Mouse (Mus musculus): ENCODE results near the gene Smyd5.

Smyd5 gene

DNA sequence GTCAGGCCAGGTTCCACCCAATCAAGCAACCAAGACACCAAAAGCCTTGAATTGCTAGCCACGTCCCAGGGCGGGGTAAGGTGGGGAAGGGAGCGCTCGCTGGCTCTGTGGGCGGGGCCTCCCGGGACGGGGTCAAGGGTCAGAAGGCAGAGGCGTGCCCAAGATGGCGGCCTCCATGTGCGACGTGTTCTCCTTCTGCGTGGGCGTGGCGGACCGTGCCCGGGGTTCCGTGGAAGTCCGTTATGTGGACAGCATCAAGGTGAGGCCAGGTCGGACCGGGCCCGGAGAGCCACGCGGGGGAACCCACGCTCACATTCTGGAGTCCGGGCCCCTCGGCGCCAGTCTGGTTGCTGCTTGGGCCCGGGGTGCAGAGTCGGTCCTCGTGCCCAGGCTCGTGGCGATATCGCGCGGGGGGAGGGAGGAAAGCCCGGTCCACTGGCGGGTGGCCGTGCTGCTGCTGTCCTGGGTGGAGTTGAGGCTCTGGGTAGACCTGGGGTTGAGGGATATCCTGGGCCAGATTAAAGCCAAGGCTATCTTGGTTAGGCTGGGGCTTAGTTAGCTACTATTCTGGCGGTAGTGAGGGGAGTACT lies at the start of gene Smyd5:
Gene Smyd5 (plus strand): TSS at position 148 of the 590 bp plus-strand sequence.
- peak; percentile 85 for DNase-seq (ENCODE audit: low spot score)

GRCm38 (mm10) chr6:85382791-85383190 lies 49.0 kb upstream of the Smyd5 start:
- DNase-seq (ENCODE audit: low spot score), result no peak

DNA sequence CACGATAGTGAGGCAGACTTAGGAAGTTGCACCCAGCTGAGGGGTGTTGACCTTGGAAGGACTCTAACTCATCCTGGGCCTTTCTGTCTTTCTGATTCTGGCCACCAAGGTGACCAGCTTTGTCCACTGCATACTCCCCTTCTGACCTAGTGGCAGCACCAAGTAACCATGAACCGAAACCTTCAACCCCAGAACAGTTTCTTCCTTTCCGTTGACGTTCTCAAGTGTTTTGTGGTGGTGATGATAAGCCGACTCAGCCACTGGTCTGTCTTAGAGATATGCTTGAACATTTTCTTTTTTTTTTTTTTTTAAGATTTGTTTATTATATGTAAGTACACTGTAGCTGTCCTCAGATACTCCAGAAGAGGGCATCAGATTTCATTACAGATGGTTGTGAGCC lies 43.2 kb upstream of the Smyd5 start:
- no peak for DNase-seq (ENCODE audit: low spot score)

GRCm38 (mm10) chr6:85391803-85392202 lies 40.0 kb upstream of the Smyd5 start:
- DNase-seq (ENCODE audit: low spot score), result peak; percentile 65

GRCm38 (mm10) chr6:85395360-85395759 lies 36.4 kb upstream of the Smyd5 start:
- DNase-seq (ENCODE audit: low spot score), result no peak

DNA sequence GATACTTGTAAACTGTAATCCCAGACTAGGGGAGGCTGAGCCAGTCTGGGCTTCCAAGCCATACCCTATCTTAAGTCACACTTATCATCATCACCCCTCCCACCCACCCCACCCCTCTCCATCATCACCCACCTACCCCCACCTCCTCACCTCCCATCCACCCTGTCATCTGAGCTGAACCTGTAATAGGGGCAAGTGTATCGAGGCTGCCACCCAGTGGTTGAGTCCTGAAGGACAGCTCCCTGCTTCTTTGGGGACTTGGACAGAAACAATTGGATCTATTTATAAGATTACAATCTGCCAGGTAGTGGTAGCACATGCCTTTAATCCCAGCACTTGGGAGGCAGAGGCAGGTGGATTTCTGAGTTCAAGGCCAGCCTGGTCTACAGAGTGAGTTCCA lies 34.6 kb upstream of the Smyd5 start:
- no peak for DNase-seq (ENCODE audit: low spot score)

- no peak for DNase-seq (ENCODE audit: low spot score)
These were observed 32.1 kb upstream of the Smyd5 start for GRCm38 (mm10) chr6:85399715-85400114.

DNA sequence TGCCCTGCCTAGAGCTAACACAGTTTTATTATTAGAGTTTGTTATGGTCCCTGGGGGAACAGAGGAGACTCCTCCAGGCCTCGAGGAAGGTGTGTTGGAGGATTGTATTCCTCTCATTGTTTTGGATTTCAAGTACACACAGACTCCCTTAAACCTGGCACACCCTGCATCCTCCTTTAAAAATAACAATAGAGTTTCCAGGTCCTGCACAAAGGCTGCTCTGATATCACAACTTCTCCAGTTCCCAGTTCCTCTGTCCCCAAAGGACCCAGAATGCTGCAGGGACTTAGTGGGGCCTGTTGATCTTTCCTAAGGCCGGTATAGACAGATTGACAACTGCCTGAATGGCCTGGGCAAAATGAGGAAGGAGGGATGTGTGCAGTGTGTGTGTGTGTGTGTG lies 29.2 kb upstream of the Smyd5 start:
- DNase-seq (ENCODE audit: low spot score), result no peak

- no peak for DNase-seq (ENCODE audit: low spot score)
These were observed 28.8 kb upstream of the Smyd5 start for GRCm38 (mm10) chr6:85403039-85403438.

- DNase-seq (ENCODE audit: low spot score), result no peak
These were observed 22.8 kb upstream of the Smyd5 start for GRCm38 (mm10) chr6:85409003-85409402.

DNA sequence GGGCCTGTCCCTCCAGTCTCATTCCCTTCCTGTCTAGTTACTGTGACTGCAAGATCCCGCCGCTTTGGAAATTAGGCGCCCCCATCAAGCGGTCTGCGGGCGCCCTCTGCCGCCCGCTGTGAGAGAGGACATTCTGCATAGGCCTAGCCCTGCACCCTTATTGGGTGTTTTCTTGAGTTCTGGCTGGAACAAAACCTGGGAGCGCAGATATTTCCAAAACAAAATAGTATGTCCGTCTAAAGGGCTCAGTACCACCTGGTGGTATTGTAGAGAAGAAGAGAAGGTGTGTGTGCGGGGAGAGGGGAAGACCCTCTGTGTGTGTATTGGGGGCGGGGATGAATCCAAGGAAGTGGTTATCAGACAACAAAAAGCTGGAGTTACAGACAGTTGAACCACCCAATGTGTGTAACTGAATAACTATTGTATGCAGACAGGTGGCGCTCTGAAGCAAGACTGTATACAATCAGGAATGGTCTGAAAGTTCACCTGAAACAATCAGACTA lies 21.0 kb upstream of the Smyd5 start:
- peak; percentile 47 for DNase-seq (ENCODE audit: low spot score)

DNA sequence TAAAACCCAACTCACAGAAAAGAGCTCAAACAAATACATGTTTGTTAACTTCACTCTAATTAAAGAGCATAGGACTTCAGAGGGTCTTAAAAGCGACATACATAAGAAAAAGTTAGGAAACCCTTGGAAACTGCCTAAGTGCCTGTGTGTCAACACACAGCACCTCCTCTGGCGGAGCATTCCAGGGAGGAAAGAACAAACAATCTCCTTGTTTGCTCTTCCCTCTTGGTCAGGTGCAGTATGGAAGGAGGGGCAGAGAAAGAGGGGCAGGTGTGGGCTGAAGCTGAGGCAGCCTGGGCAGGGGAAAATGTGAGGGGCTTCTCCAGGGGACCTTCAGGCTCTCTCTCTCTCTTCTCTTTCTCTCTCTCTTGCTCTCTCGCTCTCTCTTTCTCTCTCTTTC lies 16.0 kb upstream of the Smyd5 start:
- DNase-seq (ENCODE audit: low spot score), result no peak

GRCm38 (mm10) chr6:85419150-85419549 lies 12.6 kb upstream of the Smyd5 start:
- DNase-seq (ENCODE audit: low spot score), result no peak

DNA sequence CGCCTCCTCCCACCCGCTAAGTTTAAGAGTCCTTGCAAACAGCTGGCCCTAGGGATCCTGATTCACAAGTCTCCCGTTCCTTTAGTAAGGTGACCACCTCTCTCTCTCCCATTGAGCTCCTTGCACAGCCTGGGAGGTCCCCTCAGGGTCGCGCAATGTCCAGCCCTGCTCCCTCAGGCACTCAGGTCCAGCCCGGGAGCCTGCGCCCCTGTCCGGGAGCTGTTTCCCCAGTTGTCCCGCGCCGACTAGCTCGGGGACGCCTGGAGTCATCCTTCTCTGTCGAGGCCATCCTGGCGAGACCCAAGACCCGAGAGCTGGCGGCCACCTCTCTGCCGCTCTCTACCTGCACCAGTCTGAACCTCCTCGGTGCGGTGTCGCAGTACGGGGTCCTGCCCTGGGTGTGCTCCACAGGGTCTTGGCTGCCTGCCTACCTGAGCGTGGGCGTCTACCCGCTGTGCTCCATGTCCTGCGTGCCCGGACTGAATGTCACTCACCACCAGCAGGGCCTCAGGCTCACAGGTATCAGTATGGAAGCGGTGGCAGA lies 7.9 kb upstream of the Smyd5 start, which contains the start of gene Noto:
Gene Noto (plus strand): TSS at position 51 of the 544 bp plus-strand sequence.
- DNase-seq (ENCODE audit: low spot score), result no peak

GRCm38 (mm10) chr6:85431274-85431841 lies 431 bp upstream of the Smyd5 start:
- DNase-seq (ENCODE audit: low spot score), result no peak

DNA sequence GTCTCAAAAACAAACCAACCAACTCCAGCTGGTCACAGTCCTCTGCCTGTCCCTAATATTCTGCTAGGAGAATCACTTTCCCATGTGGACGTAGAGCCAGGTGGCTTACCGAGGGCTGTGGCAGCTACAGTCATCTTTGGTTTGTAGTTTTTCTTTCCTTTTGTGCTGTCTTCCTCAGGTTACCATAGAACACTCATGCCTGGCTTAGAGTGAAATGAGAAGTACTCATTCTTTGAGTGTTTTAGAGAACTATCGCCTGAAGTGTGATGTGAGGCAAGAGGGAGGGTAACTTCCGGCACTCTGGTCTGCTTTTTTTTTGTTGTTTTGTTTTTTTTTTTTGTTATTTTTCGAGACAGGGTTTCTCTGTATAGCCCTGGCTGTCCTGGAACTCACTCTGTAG lies 2.1 kb downstream of the Smyd5 start:
- no peak for DNase-seq (ENCODE audit: low spot score)

GRCm38 (mm10) chr6:85436204-85436603 lies 4.4 kb downstream of the Smyd5 start:
- DNase-seq (ENCODE audit: low spot score), result no peak

- no peak for DNase-seq (ENCODE audit: low spot score)
These were observed 4.8 kb downstream of the Smyd5 start for GRCm38 (mm10) chr6:85436631-85437030.

DNA sequence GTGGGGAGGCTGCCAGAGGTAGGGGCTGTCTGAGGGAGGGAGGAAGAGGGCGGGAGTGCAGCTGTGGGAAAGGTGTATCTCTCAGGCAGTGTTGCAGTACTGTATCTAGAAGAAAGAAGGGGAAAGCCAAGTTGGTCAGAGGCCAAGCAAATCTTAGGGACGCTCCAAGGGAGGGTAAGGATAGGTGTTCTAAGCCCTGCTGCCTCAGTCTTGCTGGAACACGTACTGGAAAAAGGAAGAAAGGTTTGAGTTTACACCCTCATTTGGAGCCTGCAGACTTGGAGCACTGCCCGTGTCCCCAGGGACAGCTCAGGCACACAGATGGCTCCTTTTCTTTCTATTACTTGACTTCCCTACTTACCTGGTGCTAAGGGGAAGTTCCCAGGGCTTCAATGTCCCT lies 9.4 kb downstream of the Smyd5 start:
- DNase-seq (ENCODE audit: low spot score), result no peak

DNA sequence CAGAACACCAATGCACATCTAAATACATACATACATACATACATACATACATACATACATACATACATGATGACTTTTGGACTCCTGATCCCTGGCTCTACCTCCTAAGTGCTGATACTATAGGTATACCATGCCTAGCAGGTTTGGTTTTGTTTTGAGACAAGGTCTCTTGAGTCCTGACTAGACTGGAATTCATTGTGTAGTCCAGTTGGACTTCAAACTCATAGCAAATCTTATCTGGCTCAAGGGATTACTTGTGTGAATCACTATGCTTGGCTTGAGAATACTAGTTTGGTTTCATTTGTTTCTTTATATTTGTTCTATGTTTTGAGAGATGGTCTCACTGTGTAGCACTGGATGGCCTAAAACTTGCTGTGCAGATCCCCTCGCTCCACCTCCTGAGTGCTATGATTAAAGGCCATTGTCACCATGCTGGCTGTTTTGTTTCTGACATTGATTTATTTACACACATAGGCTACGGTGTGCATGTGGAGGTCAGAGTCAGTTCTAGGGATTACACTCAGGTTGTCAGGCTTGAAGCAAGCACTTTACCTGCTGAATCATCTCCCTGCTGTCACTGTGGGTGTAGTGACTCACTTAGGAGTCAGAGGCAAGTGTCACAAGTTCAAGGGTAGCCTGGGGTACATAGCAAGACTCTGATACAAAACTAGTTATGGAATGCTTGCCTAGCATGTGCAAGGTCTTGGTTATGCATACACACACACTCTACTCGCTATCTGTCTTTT lies 11.9 kb downstream of the Smyd5 start:
- DNase-seq (ENCODE audit: low spot score), result no peak

GRCm38 (mm10) chr6:85444266-85444965 lies 12.6 kb downstream of the Smyd5 start:
- DNase-seq (ENCODE audit: low spot score), result no peak

DNA sequence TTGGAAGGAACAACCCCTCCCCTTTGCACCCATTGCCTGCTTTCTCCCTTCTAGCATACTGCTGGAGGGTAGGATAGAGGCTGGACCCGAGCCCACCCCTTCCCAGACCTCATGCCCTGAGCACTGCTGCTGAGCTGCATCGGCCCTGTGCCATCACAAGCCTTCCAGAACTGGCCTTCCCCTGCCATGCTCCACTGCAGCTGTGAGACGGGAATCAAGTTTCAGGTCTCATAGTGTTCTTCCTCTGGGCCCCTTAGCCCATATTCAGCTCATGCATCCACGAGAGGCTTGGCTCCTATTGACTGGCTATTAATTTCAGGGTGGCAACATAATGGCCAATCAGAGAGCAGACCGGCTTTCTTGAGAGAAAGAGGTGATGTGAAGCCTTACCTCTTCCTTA lies 13.5 kb downstream of the Smyd5 start:
- DNase-seq (ENCODE audit: low spot score), result no peak
